Mouse (Mus musculus): ENCODE measurements around the gene Pex3. TPM values are rescaled to one million over a fixed set of nuclear protein-coding genes. Genes with fewer than 3 reads are reported as not detected.
"Not testable (repeated sequence)": the region's sequence is repeated elsewhere in the genome, so short reads cannot be mapped to it uniquely, and the experiment has no call there.

Pex3 gene
- polyA plus RNA-seq, 1 experiment, result 0.65 TPM

- H3K9me3 ChIP-seq (ENCODE audit: control insufficient read depth, low read length), result no peaks in the 10 kb centered on the region
- H3K4me3 ChIP-seq (replicated peaks), result peak overlapping the region; percentile 94
- H3K4me1 ChIP-seq (ENCODE audit: control insufficient read depth), result peaks cover 27% of the 10 kb centered on the region
- no peak for TF ChIP-seq TAL1 (IDR thresholded peaks at IDR 0.05; ENCODE audit: low read length)
- no peak for TF ChIP-seq GATA1 (IDR thresholded peaks at IDR 0.05; ENCODE audit: low read length)
- peaks cover 17% of the 10 kb centered on the region for H3K36me3 ChIP-seq (ENCODE audit: control insufficient read depth)
- no peaks in the 10 kb centered on the region for H3K27me3 ChIP-seq (ENCODE audit: control insufficient read depth)
Measured at GRCm38 (mm10) chr10:13553498-13553985, 600 bp upstream of the Pex3 start.

DNA sequence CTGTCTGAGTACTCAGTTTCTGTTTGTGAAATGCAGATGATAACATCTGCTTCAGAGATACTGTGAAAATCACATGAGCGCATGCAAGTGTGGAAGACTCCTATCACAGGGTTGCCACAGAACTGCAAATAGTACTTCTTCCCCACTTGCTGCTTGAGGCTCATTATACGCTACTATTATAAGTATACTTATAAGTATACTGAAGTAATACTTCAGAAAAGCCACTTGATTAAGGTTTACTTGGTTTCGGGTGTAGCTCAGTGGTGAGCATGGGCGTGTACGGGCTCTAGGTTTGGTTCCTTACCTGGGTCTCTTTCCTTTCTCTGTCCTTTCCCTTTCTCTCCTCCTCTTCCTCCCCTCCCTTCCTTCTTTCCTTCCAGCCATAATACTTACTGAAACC is 11.2 kb downstream of the Pex3 start:
- H3K27me3 ChIP-seq (ENCODE audit: control insufficient read depth), result no peaks in the 10 kb centered on the region
- no peak for TF ChIP-seq TAL1 (IDR thresholded peaks at IDR 0.05; ENCODE audit: low read length)
- no peak for TF ChIP-seq GATA1 (IDR thresholded peaks at IDR 0.05; ENCODE audit: low read length)
- H3K36me3 ChIP-seq (ENCODE audit: control insufficient read depth), result peaks cover 34% of the 10 kb centered on the region
- no peaks in the 10 kb centered on the region for H3K4me1 ChIP-seq (ENCODE audit: control insufficient read depth)
- no peaks in the 10 kb centered on the region for H3K9me3 ChIP-seq (ENCODE audit: control insufficient read depth, low read length)
- H3K4me3 ChIP-seq (replicated peaks), result no peak overlapping the region

- Histone ChIP-seq H3K27me3 (ENCODE audit: control insufficient read depth) (no peaks in the 10 kb centered on the region), H3K4me3 (replicated peaks) (no peak overlapping the region), H3K36me3 (ENCODE audit: control insufficient read depth) (peaks cover 35% of the 10 kb centered on the region), H3K9me3 (ENCODE audit: control insufficient read depth, low read length) (no peaks in the 10 kb centered on the region), H3K4me1 (ENCODE audit: control insufficient read depth) (no peaks in the 10 kb centered on the region)
- TF ChIP-seq GATA1 (IDR thresholded peaks at IDR 0.05; ENCODE audit: low read length) (no peak), TAL1 (IDR thresholded peaks at IDR 0.05; ENCODE audit: low read length) (no peak)
Measured at GRCm38 (mm10) chr10:13539769-13540333, 13.1 kb downstream of the Pex3 start.

DNA sequence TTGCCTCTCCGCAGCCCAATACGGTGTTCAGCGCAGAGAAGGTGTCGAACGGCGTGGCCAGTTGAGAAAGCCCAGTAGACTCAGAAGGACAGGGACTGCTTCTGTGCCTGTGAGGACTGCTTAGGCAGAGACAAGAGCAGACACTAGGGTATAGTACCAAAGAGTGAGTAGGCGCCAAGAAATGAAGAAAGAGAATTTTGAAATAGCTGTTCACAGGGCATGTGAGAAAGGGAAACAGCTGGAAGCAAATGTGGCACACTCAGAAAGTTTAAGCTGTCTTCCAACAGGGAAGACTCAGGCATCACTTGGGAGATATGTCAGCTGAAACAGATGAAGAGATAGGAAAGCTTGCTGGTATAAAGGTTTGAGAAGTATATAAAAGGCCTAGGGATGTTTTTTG is 16.2 kb downstream of the Pex3 start:
- no peak overlapping the region for H3K4me3 ChIP-seq (replicated peaks)
- no peaks in the 10 kb centered on the region for H3K4me1 ChIP-seq (ENCODE audit: control insufficient read depth)
- H3K27me3 ChIP-seq (ENCODE audit: control insufficient read depth), result no peaks in the 10 kb centered on the region
- peaks cover 28% of the 10 kb centered on the region for H3K36me3 ChIP-seq (ENCODE audit: control insufficient read depth)
- no peaks in the 10 kb centered on the region for H3K9me3 ChIP-seq (ENCODE audit: control insufficient read depth, low read length)
- TF ChIP-seq GATA1 (IDR thresholded peaks at IDR 0.05; ENCODE audit: low read length), result no peak
- TF ChIP-seq TAL1 (IDR thresholded peaks at IDR 0.05; ENCODE audit: low read length), result no peak

GRCm38 (mm10) chr10:13534751-13535150 is 18.2 kb downstream of the Pex3 start:
- H3K36me3 ChIP-seq (ENCODE audit: control insufficient read depth), result peaks cover 33% of the 10 kb centered on the region
- no peak overlapping the region for H3K4me3 ChIP-seq (replicated peaks)
- no peaks in the 10 kb centered on the region for H3K4me1 ChIP-seq (ENCODE audit: control insufficient read depth)
- H3K9me3 ChIP-seq (ENCODE audit: control insufficient read depth, low read length), result no peaks in the 10 kb centered on the region
- no peaks in the 10 kb centered on the region for H3K27me3 ChIP-seq (ENCODE audit: control insufficient read depth)
- TF ChIP-seq TAL1 (IDR thresholded peaks at IDR 0.05; ENCODE audit: low read length), result no peak
- no peak for TF ChIP-seq GATA1 (IDR thresholded peaks at IDR 0.05; ENCODE audit: low read length)

DNA sequence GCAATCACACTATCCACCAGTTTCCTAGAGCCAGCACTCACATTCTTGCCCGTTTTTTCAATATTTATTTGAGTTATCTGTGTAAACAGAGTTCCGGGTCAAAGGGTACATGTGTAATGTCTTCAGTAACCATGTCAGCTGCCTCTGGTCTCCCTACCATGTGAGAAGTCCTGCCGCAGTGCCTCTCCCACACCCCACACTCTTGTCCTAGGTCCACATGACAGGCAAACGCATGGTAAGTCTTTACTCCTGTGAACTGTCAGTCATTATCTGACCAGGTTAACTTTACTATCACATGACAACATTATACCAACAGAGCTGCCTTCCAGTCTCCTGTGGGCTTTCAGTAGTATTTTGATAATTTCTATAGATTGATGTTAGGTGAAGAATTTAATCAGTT is 24.8 kb downstream of the Pex3 start:
- TF ChIP-seq TAL1 (IDR thresholded peaks at IDR 0.05; ENCODE audit: low read length) (no peak), GATA1 (IDR thresholded peaks at IDR 0.05; ENCODE audit: low read length) (no peak)
- no peaks in the 10 kb centered on the region for H3K4me1 ChIP-seq (ENCODE audit: control insufficient read depth)
- no peak overlapping the region for H3K4me3 ChIP-seq (replicated peaks)
- peaks cover 40% of the 10 kb centered on the region for H3K36me3 ChIP-seq (ENCODE audit: control insufficient read depth)
- H3K27me3 ChIP-seq (ENCODE audit: control insufficient read depth), result no peaks in the 10 kb centered on the region
- no peaks in the 10 kb centered on the region for H3K9me3 ChIP-seq (ENCODE audit: control insufficient read depth, low read length)

- Histone ChIP-seq H3K36me3 (ENCODE audit: control insufficient read depth) (peaks cover 13% of the 10 kb centered on the region), H3K4me1 (ENCODE audit: control insufficient read depth) (peaks cover 18% of the 10 kb centered on the region), H3K27me3 (ENCODE audit: control insufficient read depth) (no peaks in the 10 kb centered on the region), H3K9me3 (ENCODE audit: control insufficient read depth, low read length) (no peaks in the 10 kb centered on the region), H3K4me3 (replicated peaks) (no peak overlapping the region)
- TF ChIP-seq GATA1 (IDR thresholded peaks at IDR 0.05; ENCODE audit: low read length) (no peak), TAL1 (IDR thresholded peaks at IDR 0.05; ENCODE audit: low read length) (no peak)
Measured at GRCm38 (mm10) chr10:13521857-13522256, 31.1 kb downstream of the Pex3 start.

GRCm38 (mm10) chr10:13502371-13502770 is 50.6 kb downstream of the Pex3 start:
- H3K27me3 ChIP-seq (ENCODE audit: control insufficient read depth), result no peaks in the 10 kb centered on the region
- H3K36me3 ChIP-seq (ENCODE audit: control insufficient read depth), result peaks cover 42% of the 10 kb centered on the region
- TF ChIP-seq GATA1 (IDR thresholded peaks at IDR 0.05; ENCODE audit: low read length) (0 out of 2 replicates have a peak, but pooled peaks have one; percentile 28), TAL1 (IDR thresholded peaks at IDR 0.05; ENCODE audit: low read length) (peak; percentile 46; the same call in 2 of the 3 replicates)
- peak overlapping the region; percentile 68 for H3K4me3 ChIP-seq (replicated peaks)
- H3K9me3 ChIP-seq (ENCODE audit: control insufficient read depth, low read length), result no peaks in the 10 kb centered on the region
- peaks cover 52% of the 10 kb centered on the region for H3K4me1 ChIP-seq (ENCODE audit: control insufficient read depth)

DNA sequence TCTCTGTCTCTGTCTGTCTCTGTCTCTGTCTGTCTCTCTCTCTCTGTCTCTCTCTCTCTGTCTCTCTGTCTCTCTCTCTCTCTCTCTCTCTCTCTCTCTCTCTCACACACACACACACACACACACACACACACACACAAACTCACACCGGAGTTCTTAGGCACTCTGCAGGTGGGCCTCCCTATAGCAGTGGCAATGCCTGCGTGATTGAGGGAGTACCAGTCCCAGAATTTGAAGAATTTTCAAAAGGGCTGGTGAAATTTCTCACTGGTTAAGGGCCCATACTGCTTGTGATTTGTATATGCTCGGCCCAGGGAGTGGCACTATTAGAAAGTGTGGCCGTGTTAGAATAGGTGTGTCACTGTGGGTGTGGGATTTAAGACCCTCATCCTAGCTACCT is 51.4 kb downstream of the Pex3 start:
- peak overlapping the region; percentile 68 for H3K4me3 ChIP-seq (replicated peaks)
- H3K4me1 ChIP-seq (ENCODE audit: control insufficient read depth), result peaks cover 50% of the 10 kb centered on the region
- peaks cover 36% of the 10 kb centered on the region for H3K36me3 ChIP-seq (ENCODE audit: control insufficient read depth)
- H3K27me3 ChIP-seq (ENCODE audit: control insufficient read depth); H3K9me3 ChIP-seq (ENCODE audit: control insufficient read depth, low read length): not testable (repeated sequence)

Measured in erythroblast, embryonic 14.5 days (primary cell).